Mouse (Mus musculus) cerebellum, adult 2 months (tissue): ENCODE measurements at regions not wholly inside any gene's neighbourhood (a gene's known extent, or its start where the extent isn't known, plus 50 kb on each side); places are given as distances from the start of the nearest gene placed in this dataset.

Experiments
- CTCF ChIP-seq: fragments of 200-500 bp; IDR thresholded peaks from 2 replicates; pipeline ENCODE4 v1.5.1; 2011; ENCODE audit warnings: low read depth, mild to moderate bottlenecking, control low read depth, low read length, moderate library complexity, borderline replicate concordance; ENCODE audit not compliant: insufficient read depth
- POLR2A ChIP-seq: fragments of 200-500 bp; IDR thresholded peaks from 2 replicates; pipeline ENCODE4 v1.6.1; 2011; ENCODE audit warnings: low read length, control low read depth, borderline replicate concordance; ENCODE audit not compliant: insufficient read depth

- TF ChIP-seq CTCF (no peak), POLR2A (no peak)
Observed at GRCm38 (mm10) chr4:148357221-148357621, 69.5 kb upstream of the Disp3 start.
